Mouse (Mus musculus) R1 (cell line): Measurements from ENCODE around the gene Fap.

Experiments used
- DNase-seq: peaks from one replicate; pipeline ENCODE4 v3.0.0-alpha.2; 2018; ENCODE audit warnings: low read depth, low spot score

Gene Fap

GRCm38 (mm10) chr2:62531065-62531464, 42.8 kb downstream of the Fap start:
- no peak for DNase-seq

GRCm38 (mm10) chr2:62526399-62526798, 47.5 kb downstream of the Fap start:
- no peak for DNase-seq

DNA sequence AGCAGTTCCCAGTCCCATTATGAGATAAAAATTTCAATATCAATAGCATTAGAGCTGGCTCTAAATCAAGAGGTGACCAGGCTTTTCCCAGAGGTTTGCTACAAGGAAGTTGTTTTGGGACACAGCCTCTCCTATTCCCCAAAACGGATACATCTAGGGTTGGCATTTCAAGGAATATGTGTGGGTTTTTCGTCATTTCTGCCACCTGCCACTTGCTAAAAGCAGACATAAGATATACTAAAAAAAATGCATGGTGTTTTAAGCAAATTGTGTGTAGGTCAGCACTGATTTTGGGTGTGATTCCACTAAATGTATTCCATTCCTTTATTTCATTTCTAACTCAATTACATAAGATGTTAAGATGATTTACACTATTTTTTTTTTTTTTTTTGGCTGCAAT, 56.1 kb downstream of the Fap start:
- no peak for DNase-seq

DNA sequence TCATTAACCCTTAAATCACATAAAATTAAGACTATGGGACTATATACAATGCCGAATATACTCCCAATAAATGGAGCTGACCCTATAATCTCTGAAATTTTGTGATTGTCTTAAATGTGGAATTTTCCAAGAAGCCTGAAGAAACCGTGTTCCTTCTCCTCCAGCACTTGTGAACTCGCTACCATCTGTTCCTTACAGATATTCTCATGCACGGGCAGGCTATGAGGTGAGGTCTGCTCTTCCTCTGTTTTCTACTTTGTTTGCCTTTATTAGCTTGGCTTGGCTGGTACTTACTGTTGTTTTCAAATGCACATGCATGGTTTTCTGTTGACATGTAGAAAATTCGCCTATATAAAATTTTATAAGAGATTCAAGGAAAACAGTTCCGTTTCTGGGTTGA, 59.4 kb downstream of the Fap start:
- DNase-seq = no peak

DNA sequence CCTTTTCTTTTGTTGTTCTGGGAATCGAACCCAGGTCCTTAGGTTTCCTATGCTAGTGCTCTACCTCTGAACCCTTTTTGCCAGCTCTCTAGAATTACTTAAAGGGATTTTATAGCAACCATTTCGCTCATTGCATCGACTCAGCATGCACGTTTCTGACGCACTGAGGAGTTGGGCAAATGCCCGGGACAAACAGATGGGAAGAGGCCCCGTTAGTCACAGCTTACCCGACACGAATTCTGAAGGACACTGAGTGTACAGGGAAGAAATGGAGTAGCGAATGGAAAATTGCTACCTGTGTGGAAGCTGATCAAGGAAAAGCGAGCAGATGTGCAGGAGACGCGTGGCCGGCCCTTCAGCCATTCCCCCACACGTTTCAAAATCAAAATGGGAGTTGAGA, 60.4 kb downstream of the Fap start:
- DNase-seq = no peak

DNA sequence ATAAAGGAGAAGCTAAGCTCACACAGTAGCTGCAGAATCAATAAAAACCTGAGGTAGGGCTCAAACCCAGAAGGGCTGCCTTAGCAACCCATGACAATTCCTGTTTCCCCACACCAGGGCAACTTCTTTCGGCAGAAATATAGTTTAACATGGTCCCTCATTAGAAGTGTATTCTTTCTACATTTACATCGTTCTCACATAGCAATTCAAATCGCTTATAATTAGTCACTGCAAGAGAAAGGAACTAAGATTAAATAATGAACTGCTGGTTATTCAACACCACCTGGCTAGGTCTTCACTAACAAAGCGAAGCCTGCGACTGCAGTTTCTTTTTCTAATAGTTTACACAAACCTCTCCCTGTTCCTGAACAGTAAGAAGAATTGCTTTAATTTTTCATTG, 66.7 kb downstream of the Fap start:
- DNase-seq = no peak

- DNase-seq = peak; percentile 62
These were observed 67.4 kb downstream of the Fap start for GRCm38 (mm10) chr2:62506441-62506840.

DNA sequence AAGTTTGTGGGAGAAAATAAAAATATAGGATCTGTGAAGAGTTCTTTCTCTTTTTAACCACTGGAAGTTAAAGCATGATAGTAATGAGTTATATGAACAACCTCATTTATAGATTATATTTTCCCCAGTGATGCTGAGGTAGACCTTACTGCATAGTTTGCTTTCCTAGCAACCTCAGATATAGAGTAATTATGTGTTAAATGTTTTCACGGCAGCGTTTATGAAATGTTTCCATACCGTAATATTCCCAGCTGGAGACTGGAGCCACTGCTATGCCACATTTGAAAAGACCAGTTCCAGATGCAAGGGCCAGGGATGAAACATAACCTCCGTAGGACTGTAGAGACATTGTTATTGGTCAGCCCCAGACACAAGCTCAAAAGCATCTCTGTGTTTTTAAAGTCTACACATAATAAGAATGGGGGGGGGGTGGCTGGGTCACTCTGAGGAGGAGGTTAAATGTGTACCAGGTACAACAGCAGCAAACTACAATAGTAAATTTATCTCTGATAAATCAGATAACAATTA, 69.5 kb downstream of the Fap start:
- DNase-seq = no peak

DNA sequence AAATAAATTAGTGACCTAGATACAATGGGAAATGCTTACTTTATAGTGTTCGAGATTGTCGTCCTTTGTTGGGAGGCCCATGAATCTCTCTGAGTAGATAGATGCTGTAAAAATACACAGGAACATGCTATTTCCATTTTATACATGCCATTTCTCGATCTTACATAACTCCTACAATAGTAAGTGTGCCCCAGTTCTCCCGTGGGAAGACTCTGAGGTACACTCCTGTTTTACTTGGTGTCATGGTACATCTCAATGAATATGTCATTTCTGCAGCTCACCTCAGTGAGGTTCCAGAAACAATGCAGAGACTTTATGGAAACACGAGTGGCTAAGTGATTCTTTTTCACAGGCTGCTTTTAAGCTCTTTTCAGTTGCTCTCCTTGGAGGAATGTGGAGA, 70.5 kb downstream of the Fap start:
- DNase-seq = no peak

DNA sequence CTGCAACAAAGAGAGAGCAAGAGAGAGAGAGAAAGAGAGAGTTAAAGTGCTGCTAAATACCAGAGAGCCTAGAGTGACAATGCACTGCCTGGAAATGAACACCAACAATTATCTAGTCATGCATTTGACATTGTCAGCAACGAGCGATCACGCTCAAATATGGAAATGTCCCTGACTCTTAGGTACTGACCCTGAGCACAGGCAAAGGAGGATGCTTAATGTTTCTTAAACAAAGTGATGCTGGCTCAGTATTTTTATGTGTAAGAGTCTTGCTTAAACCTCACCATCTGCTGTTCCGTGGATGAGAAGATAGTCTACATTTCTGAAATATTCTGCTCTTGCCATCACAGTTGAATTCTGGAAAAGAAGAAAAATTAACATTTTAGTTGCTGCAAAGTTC, 71.4 kb downstream of the Fap start:
- no peak for DNase-seq

- DNase-seq = no peak
These were observed 75.1 kb downstream of the Fap start for GRCm38 (mm10) chr2:62498821-62499220.

DNA sequence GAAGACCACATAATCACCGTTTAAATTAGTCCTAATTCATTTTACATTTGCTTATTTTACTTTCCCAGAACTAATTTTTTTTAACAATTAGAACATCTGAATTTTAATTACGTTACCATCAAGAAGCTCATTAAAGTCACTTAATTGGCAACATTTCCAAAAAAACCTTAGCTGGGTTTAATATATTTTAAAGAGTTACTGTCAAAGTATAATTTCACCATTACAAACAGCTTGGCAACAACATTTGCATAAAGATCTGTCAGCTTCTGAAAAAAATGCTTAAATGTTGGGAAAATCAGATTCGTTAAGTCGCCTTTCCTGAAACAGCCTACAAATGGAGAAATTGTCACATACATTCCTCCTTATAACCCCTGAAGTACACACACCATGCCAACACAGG, 75.8 kb downstream of the Fap start:
- no peak for DNase-seq

GRCm38 (mm10) chr2:62497333-62498002, 76.4 kb downstream of the Fap start:
- DNase-seq = no peak

GRCm38 (mm10) chr2:62495407-62495806, 78.5 kb downstream of the Fap start:
- no peak for DNase-seq

GRCm38 (mm10) chr2:62489832-62490231, 84.0 kb downstream of the Fap start:
- no peak for DNase-seq

DNA sequence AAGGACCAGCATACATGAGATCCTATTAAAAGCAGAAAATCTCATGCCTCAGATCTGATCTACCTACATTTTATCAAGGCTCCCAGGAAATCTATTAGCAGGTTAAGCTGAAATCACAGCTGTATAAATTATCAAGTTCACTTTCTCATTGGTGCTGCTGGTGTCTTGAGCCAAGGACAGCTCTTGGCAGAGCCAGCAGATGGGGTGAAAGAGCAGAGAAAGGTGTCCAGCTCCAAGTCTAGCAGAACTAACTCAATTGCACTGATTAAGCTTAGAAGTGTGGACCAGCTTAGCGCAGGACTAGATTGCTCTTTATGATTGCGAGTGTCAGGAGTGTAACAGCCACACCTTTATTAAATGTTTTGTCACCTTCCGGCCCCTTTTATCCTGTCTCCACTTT, 89.0 kb downstream of the Fap start:
- no peak for DNase-seq

GRCm38 (mm10) chr2:62483550-62483949, 90.3 kb downstream of the Fap start, which contains the start of gene Gcg:
Gcg (minus strand) TSS chr2:62483650.
- DNase-seq = no peak

DNA sequence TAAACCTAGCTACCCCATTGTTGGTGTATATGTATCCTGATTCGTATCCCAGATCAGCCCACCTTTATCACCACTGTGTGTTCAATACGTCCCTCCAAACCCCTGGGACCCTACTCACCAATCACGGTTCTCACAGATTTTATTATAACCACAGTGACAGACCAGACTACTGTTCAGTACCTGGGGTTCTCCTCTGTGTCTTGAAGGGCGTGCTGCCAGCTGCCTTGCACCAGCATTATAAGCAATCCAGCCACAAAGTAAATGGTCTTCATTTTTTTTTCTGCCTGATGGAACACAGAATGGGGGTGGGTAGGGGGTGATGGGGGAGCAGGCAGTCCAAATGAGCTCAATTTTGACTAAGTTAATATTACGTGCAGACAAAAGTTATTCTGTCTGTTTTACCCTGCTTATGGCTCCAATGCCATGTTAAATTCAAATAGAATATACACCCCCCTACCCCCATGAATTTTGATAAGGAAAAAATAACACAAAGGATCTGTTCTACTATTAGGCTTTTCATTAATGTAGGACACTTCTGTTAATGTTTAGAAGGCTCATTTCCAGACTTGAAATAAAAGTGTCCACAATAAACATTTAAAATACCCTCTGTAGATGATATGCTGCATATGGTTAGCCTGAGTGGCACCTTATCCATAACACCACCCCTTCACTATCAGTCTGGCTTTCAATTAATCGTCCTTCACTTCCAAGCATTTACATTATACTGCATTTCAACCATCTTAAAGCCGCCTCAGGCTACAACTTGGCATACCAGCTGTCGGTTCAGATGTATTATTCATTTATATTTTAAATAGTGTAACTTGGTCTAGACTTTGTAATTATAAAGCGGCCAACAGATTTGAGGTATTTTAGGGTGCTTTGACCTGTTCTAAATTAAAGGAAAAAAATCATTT, 93.3 kb downstream of the Fap start:
- no peak for DNase-seq

DNA sequence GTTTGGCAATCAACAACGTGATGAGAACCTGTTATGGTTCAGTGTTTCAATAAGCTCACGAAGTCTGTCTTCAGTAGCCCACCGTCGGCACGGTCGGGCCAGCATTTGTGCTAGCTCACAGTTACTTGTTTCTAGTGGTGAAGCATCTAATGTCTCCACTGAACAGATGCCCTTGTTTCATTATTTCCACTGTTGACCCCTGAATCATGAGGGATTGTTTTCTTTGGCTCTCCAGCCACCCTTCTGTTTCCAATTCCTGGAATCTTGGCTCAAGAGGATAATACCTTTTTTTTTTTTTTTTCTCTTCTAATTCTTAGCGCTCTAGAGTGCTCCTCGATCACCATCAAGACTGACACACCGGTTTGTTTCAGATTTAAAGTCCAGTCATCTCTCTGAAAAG, 104.3 kb downstream of the Fap start:
- no peak for DNase-seq

DNA sequence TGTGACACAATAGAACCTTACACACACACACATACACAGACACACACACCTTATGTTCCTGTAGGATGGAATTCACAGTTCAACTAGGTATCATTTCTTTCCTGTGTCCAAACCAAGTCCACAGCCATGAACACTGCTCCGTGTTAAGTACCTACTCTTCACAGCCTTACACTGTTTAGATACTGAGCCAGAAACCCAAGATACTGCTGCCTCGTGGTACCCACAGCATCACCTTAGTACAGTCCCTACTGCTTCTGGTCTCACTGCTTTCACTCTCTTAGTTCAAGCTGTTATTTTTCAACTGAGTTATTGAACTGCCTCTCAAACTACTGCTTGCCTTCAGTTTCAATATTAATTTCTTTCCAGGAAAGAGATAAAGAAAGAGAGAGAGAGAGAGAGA, 110.6 kb downstream of the Fap start:
- no peak for DNase-seq

DNA sequence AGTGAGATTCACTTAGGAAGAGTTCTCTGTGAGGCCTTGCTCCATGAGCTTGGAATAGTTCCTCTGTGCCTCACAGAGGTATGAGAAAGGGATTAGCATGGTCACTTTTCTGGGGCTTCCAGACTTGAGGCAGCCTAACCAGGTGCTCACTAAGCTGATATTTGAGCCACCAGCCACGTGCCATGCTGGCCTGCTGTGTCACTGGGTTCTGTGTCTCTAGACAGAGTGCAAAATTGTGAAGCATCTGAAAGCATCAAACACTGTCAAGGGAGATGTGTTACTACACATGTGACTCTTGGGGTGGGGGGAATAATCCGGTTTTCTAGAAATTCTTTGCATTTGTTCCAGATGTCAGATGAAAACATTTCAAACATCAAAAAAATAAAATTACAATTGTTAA, 111.7 kb downstream of the Fap start:
- no peak for DNase-seq

DNA sequence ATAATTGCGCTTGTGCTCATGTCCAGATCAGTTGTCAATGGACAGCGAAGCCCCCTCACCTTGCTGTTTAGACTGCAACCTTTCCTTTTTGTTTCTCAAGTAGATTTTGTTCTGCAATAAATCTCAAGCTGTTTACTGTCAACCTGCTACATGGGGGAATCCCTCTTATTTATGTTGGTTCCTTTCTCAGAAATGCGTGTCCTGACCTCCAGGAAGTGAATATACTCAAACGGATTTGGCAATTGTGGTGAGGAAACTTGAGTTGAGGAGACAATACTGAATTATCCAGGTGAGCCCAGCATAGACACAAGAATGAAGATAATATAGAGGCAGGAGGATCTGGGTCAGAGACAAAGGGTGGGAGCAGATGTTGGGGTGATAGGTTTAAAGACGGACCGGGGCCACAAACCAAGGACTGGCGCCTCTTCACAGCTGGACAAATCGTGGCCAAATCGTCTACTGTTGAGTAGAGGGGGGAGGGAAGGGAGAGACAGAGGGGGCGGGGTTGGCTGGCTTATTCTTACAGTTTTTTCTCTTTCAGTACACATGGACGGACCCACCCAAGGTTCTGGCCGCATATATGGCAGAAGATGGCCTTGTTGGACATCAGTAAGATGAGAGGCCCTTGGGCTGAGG, 112.9 kb downstream of the Fap start:
- no peak for DNase-seq
